Comparison of ENCODE assay signal across 18 mouse cellular contexts in the genomic region with DNA sequence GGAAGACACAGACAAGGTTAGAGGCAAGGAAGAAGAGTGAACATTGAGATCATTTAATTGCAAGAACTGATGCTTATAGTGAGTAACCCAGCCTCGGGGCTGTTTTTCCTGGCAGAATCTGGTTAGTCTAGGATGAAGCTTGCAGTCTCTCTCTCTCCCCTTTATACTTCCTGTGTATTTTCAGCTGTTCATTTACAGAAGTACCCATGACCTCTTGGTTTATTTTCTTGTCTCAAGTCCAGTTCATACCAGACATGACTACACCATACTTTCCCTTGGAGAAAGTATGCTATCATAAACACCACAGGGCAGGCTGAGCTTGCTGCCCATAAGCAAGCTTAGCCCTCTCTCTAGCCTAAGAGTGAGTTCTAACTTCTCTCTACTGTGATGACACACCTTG. TPM values are rescaled to one million over a fixed set of nuclear protein-coding genes. Genes with fewer than 3 reads are reported as not detected.
DNase-seq lines count a peak whose midpoint lies in the region; ATAC-seq and TF ChIP-seq lines count a peak whose summit lies in the region.
"Had no signal": no experiment of that assay in that cellular context is flagged by ENCODE, and none has a peak within 500 bp of the region (broad histone marks: within the 10 kb centered on the region; RNA-seq: fewer than 3 reads in every experiment).

No protein-coding gene starts in this region.

- H3K27ac ChIP-seq in heart, postnatal 0 days (ENCODE audit: low read depth), result peak overlapping the region; percentile 22; the same call in 1 of the 2 replicates
- peak overlapping the region; percentile 36; the same call in 1 of the 2 replicates for H3K27ac ChIP-seq in lung, embryonic 16.5 days (ENCODE audit: low read length)
- 0 out of 2 replicates have a peak overlapping the region, but pooled peaks have one; percentile 35 for H3K27ac ChIP-seq in stomach, embryonic 15.5 days
- H3K27ac ChIP-seq: hindbrain, embryonic 10.5 days; liver, embryonic 13.5 days had no signal

- H3K4me3 ChIP-seq in heart, postnatal 0 days (ENCODE audit: low read depth, low read length), result no peak overlapping the region
- H3K4me3 ChIP-seq in lung, embryonic 16.5 days (ENCODE audit: low read length), result no peak overlapping the region
- H3K4me3 ChIP-seq in lung, adult 2 months (replicated peaks; ENCODE audit: extremely low read depth, low read depth, low read length), result no peak overlapping the region
- H3K4me3 ChIP-seq in stomach, embryonic 15.5 days (replicated peaks), result no peak overlapping the region
- H3K4me3 ChIP-seq: hindbrain, embryonic 10.5 days; liver, embryonic 13.5 days had no signal

- ATAC-seq in heart, postnatal 0 days (ENCODE audit: insufficient read depth, low read depth), result no peak
- ATAC-seq in lung, embryonic 16.5 days (ENCODE audit: low read depth), result peak; percentile 74
- no peak for ATAC-seq in stomach, embryonic 15.5 days (ENCODE audit: insufficient read depth, low FRiP score, low read depth)
- ATAC-seq: activated CD4-positive, CD25-positive, alpha-beta regulatory T cell, adult 4 months; forebrain, embryonic 14.5 days had no signal

- WGBS in heart, postnatal 0 days, result 33% methylated on average over 1 of the region's 1 CpGs
- WGBS in lung, embryonic 16.5 days, result 29% methylated on average over 1 of the region's 1 CpGs
- WGBS in lung, adult 2 months, result 33% methylated on average over 1 of the region's 1 CpGs
- 38% methylated on average over 1 of the region's 1 CpGs for WGBS in stomach, embryonic 15.5 days

- H3K9me3 ChIP-seq in heart, postnatal 0 days (replicated peaks; ENCODE audit: control insufficient read depth, low read length), result no peaks in the 10 kb centered on the region
- no peaks in the 10 kb centered on the region for H3K9me3 ChIP-seq in lung, embryonic 16.5 days (ENCODE audit: control insufficient read depth, low read length)
- no peaks in the 10 kb centered on the region for H3K9me3 ChIP-seq in stomach, embryonic 15.5 days
- H3K9me3 ChIP-seq: G1E; hindbrain, embryonic 10.5 days; liver, embryonic 13.5 days had no signal

- H3K36me3 ChIP-seq in heart, postnatal 0 days (replicated peaks; ENCODE audit: control insufficient read depth, insufficient read depth, low read length), result no peaks in the 10 kb centered on the region
- H3K36me3 ChIP-seq in lung, embryonic 16.5 days (ENCODE audit: control insufficient read depth, insufficient read depth, low read length), result no peaks in the 10 kb centered on the region
- H3K36me3 ChIP-seq in stomach, embryonic 15.5 days, result no peaks in the 10 kb centered on the region
- H3K36me3 ChIP-seq: G1E; hindbrain, embryonic 10.5 days; liver, embryonic 13.5 days had no signal

- no peaks in the 10 kb centered on the region for H3K4me1 ChIP-seq in heart, postnatal 0 days (ENCODE audit: control insufficient read depth, insufficient read depth)
- peaks cover 13% of the 10 kb centered on the region; the same call in 1 of the 2 replicates for H3K4me1 ChIP-seq in lung, embryonic 16.5 days (replicated peaks; ENCODE audit: control insufficient read depth, insufficient read depth, low read length)
- H3K4me1 ChIP-seq in lung, adult 2 months (ENCODE audit: control insufficient read depth, insufficient read depth, low read length), result no peaks in the 10 kb centered on the region
- H3K4me1 ChIP-seq in stomach, embryonic 15.5 days, result 0 out of 2 replicates have a peak, but pooled peaks cover 6% of the 10 kb centered on the region
- H3K4me1 ChIP-seq: hindbrain, embryonic 10.5 days; liver, embryonic 13.5 days had no signal

- no peak overlapping the region for H3K9ac ChIP-seq in heart, postnatal 0 days (replicated peaks; ENCODE audit: low read depth, low read length)
- H3K9ac ChIP-seq in lung, embryonic 16.5 days (ENCODE audit: low read length), result no peak overlapping the region
- H3K9ac ChIP-seq in stomach, embryonic 15.5 days, result no peak overlapping the region
- H3K9ac ChIP-seq: liver, embryonic 13.5 days had no signal

- no peak overlapping the region for H3K4me2 ChIP-seq in heart, postnatal 0 days (ENCODE audit: low read depth, low read length)
- no peak overlapping the region for H3K4me2 ChIP-seq in lung, embryonic 16.5 days (ENCODE audit: low read depth, low read length)
- no peak overlapping the region for H3K4me2 ChIP-seq in stomach, embryonic 15.5 days
- H3K4me2 ChIP-seq: heart, embryonic 11.5 days; liver, embryonic 13.5 days; midbrain, embryonic 11.5 days had no signal

- DNase-seq in heart, postnatal 0 days (ENCODE audit: low spot score), result no peak
- no peak for DNase-seq in heart, postnatal 10 days
- DNase-seq in lung, adult 2 months, result no peak
- peak; percentile 8 for DNase-seq in gonadal fat pad, adult 2 months (ENCODE audit: low read depth)
- DNase-seq in neural tube, embryonic 10.5 days (ENCODE audit: extremely low spot score, low spot score), result no peak
- no peak for DNase-seq in adrenal gland, adult 2 months
- DNase-seq: cerebellum, adult 2 months; liver, embryonic 13.5 days; spleen, adult 18-20 months; thymus, adult 18-20 months had no signal

- TF ChIP-seq EP300 in heart, postnatal 0 days (IDR thresholded peaks at IDR 0.05; ENCODE audit: low read depth), result no peak

- no peak for TF ChIP-seq POLR2A in lung, adult 2 months (IDR thresholded peaks at IDR 0.05; ENCODE audit: borderline replicate concordance, extremely low read depth, low read depth, low read length)

- no peaks in the 10 kb centered on the region for H3K27me3 ChIP-seq in heart, postnatal 0 days (ENCODE audit: control insufficient read depth, insufficient read depth, low read length)
- H3K27me3 ChIP-seq in lung, embryonic 16.5 days (ENCODE audit: control insufficient read depth, insufficient read depth, low read depth, low read length), result no peaks in the 10 kb centered on the region
- H3K27me3 ChIP-seq in stomach, embryonic 15.5 days (replicated peaks), result no peaks in the 10 kb centered on the region
- H3K27me3 ChIP-seq: liver, embryonic 13.5 days had no signal

- TF ChIP-seq CTCF in heart, postnatal 0 days (IDR thresholded peaks at IDR 0.05; ENCODE audit: low read depth), result no peak
- TF ChIP-seq CTCF in lung, adult 2 months (IDR thresholded peaks at IDR 0.05; ENCODE audit: insufficient read depth, low read length), result no peak

- intact Hi-C loops in heart, postnatal 10 days (cut with DNase I), result no loop called here

RNA-seq across cellular contexts. Expression of gene Tfb1m, which starts 39.5 kb away (rescaled TPM):
- total RNA-seq in heart, postnatal 0 days (2014; rRNA removed; ENCODE audit: low replicate concordance), result 3.5 and 13.0 TPM in 2 replicates
- polyA plus RNA-seq in heart, postnatal 0 days (2015; fragmentation: Nextera tagmentation; extraction: Ambion mirVana), result 9.4 and 12.8 TPM in 2 replicates
- 1 to 10 TPM; 5.7 to 8.0 TPM for total RNA-seq in heart, postnatal 10 days (2021)
- 12.4 and 13.7 TPM in 2 replicates for polyA plus RNA-seq in lung, embryonic 16.5 days (2015; fragmentation: Nextera tagmentation; extraction: Ambion mirVana)
- 1.3 and 2.1 TPM in 2 replicates for polyA plus RNA-seq in lung, adult 2 months (2012; rRNA removed)
- polyA plus RNA-seq in gonadal fat pad, adult 2 months (2012; rRNA removed), result 4.5 and 5.0 TPM in 2 replicates
- 16.2 and 19.8 TPM in 2 replicates for polyA plus RNA-seq in stomach, embryonic 15.5 days (2015; fragmentation: Nextera tagmentation; extraction: Ambion mirVana)
- total RNA-seq in adrenal gland, adult 2 months (2021), result 10 to 100 TPM; 12.3 to 12.7 TPM
- 0.98 and 1.1 TPM in 2 replicates for polyA plus RNA-seq in adrenal gland, adult 2 months (2012; rRNA removed)
